Mouse (Mus musculus): ENCODE results near the gene Fkbpl. TPM values are rescaled to one million over a fixed set of nuclear protein-coding genes. Genes with fewer than 3 reads are reported as not detected.

Fkbpl gene
- polyA plus RNA-seq, 1 experiment = 6.7 TPM

DNA sequence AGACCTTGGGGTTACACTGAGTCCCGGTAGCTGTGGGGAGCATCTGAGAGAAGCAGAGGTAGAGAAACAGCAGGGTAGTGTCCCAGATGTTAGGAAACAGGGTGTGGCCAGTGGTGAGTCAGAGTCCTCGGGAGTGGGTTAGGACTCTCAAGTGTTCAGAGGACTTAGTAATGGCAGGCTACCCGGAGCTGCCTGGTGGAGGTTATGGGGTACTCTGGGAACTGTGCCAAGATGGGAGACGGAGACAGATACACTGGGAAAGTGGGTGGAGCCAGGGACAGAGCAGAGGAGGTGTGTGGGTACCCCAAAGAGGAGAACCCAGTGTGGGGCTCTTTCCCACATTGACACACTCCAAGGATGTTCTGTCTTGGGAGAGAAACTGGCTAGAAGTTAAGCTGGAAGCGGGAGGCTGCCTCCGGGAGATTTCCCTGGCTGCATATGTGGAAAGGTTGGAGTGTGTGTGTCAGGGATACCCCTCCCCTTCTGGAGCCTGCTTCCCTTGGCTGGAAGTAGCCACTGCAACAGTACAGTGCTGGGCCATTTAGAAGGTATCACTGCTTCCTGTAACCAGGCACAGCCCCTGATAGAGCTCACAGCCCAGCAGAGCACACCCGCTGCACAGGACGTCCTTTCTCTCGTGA lies 39.8 kb downstream of the Fkbpl start:
- no peak for DNase-seq (ENCODE audit: extremely low spot score in 1 of 2, low spot score in 1 of 2)

DNA sequence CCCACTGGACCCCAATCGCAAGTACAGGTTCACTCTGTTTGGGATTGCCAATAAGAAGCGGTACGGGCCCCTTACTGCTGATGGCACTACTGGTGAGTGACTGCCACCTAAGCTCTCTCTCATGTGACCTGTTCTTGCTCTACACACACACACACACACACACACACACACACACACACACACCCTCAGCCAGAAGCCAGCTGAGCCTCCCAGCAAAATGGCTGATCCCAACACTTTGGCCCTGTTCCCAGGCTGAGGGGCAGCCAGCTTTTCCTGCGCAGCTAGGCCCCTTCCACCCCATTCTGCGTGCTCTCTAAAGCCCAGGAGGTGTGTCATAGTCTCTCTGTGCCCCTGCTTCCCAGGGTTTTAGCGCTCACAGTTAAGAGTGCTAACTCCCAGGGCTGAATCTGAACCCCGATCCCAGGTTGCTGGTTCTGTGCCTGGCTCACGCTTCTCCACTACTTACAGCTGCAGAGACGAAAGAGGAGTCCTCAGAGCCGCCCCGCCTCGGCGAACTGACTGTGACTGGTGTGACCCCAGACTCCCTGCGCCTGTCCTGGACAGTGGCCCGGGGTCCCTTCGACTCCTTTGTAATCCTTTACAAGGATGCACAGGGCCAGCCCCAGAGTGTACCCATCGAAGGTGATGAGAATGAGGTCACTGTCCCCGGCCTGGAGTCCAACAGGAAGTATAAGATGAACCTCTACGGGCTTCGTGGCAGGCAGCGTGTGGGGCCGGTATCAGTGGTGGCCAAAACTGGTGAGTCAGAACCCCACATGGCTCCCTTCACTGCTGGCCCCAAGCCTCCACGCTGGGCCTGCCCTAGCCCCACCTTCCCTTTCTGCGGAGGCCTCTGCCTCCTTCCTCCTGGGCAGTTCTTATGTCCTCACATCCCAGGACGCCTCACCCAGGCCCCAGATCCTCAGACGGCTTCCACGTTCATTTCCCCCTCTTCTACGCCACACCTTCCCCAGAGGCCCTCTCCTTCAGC lies 40.9 kb downstream of the Fkbpl start:
- no peak for DNase-seq (ENCODE audit: extremely low spot score in 1 of 2, low spot score in 1 of 2)

DNA sequence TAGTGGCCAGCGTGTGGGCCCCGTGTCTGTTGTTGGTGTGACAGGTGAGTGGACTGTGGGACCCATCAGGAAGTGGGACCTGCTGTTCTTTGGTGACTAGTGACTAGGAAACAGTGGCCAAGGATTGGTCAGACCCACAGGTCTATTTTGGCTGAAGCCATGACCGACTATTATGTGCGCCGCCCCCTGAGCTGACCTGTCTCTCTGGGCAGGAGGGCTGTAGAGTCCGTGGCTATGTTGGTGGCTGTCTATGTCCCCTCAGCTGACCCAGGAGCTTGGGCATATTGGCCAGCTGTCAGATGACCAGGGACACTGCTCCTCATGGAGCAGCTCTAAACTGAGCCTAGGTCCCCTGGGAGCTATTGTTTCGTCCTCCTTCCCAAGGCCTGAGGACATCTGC lies 44.3 kb downstream of the Fkbpl start:
- DNase-seq (ENCODE audit: extremely low spot score in 1 of 2, low spot score in 1 of 2) = no peak

DNA sequence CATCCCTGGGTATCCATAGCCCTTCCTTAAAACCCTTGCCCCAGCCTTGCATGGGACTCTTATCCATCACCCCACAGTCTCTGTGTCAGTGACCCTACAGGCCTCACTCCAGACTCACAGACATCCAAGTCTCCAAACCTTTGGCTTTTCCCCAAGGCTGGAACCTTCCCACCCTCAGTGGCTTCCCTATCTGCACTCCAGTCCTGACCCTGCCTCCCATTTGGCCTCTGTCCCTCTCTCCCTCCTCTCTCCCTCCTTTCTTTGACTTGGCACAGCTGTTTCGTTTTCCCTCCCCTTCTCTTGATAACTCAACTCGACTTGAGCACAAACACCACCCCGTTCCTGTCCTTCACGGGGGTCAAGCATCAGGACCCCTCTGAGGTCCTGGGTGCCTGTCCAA lies 45.9 kb downstream of the Fkbpl start:
- no peak for DNase-seq (ENCODE audit: extremely low spot score in 1 of 2, low spot score in 1 of 2)

DNA sequence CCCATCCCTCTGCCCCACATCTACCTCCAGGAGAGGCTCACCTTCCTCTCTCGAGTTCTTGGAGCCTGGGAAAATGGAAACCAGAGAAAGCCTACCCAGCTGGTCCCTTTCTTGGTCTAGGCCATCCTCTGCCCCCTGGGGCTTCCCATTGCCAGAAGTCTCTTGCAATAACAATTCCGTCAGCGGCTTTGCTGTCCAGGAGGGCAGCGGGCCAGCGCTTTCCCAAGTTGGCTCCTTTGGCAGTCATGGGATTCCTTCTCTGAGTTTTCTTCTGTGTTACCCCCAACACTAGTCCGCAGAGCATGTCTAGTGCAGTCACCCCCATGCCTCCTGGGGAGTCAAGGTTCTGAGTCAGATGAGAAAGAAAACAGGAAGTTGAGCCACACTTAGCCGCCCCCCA lies 48.3 kb downstream of the Fkbpl start:
- no peak for DNase-seq (ENCODE audit: extremely low spot score in 1 of 2, low spot score in 1 of 2)

Other genes starting within 250 kb of the Fkbpl start
- 10.7 and 11.1 TPM in 2 replicates for gene BC051142, start 245.9 kb upstream of the Fkbpl start, polyA plus RNA-seq (2012; rRNA removed)
- gene Btnl4, start 167.4 kb upstream of the Fkbpl start, polyA plus RNA-seq (2012; rRNA removed) = not detected in 2 replicates
- gene Btnl6, start 127.4 kb upstream of the Fkbpl start, polyA plus RNA-seq (2012; rRNA removed) = not detected in 2 replicates
- 6.2 and 7.2 TPM in 2 replicates for gene Notch4, start 80.5 kb upstream of the Fkbpl start, polyA plus RNA-seq (2012; rRNA removed)
- 2.8 and 3.4 TPM in 2 replicates for gene Gpsm3, start 55.0 kb upstream of the Fkbpl start, polyA plus RNA-seq (2012; rRNA removed)
- gene Pbx2, start 53.5 kb upstream of the Fkbpl start, polyA plus RNA-seq (2012; rRNA removed) = 67.0 and 71.3 TPM in 2 replicates
- 2.1 TPM in 2 replicates for gene Ager, start 46.9 kb upstream of the Fkbpl start, polyA plus RNA-seq (2012; rRNA removed)
- 127 and 145 TPM in 2 replicates for gene Rnf5, start 41.1 kb upstream of the Fkbpl start, polyA plus RNA-seq (2012; rRNA removed)
- gene Agpat1, start 40.5 kb upstream of the Fkbpl start, polyA plus RNA-seq (2012; rRNA removed) = 204 and 229 TPM in 2 replicates
- gene Egfl8, start 28.8 kb upstream of the Fkbpl start, polyA plus RNA-seq (2012; rRNA removed) = 9.7 and 10.5 TPM in 2 replicates
- gene Ppt2, start 16.3 kb upstream of the Fkbpl start, polyA plus RNA-seq (2012; rRNA removed) = 41.9 and 43.0 TPM in 2 replicates
- 150 and 179 TPM in 2 replicates for gene Prrt1, start 15.2 kb upstream of the Fkbpl start, polyA plus RNA-seq (2012; rRNA removed)
- 57.7 and 59.6 TPM in 2 replicates for gene Atf6b, start 2.4 kb downstream of the Fkbpl start, polyA plus RNA-seq (2012; rRNA removed)
- 1.6 TPM in 2 replicates for gene Tnxb, start 25.8 kb downstream of the Fkbpl start, polyA plus RNA-seq (2012; rRNA removed)
- 18.8 and 22.8 TPM in 2 replicates for gene C4b, start 99.1 kb downstream of the Fkbpl start, polyA plus RNA-seq (2012; rRNA removed)
- gene Cyp21a1, start 159.8 kb downstream of the Fkbpl start, polyA plus RNA-seq (2012; rRNA removed) = 0.04 TPM in 1 of 2 replicates, not detected in the other
- gene Stk19, start 192.2 kb downstream of the Fkbpl start, polyA plus RNA-seq (2012; rRNA removed) = 71.8 and 77.6 TPM in 2 replicates
- gene Dxo, start 192.3 kb downstream of the Fkbpl start, polyA plus RNA-seq (2012; rRNA removed) = 47.3 and 56.4 TPM in 2 replicates
- gene Skiv2l, start 205.4 kb downstream of the Fkbpl start, polyA plus RNA-seq (2012; rRNA removed) = 72.8 and 77.5 TPM in 2 replicates
- 60.8 and 66.2 TPM in 2 replicates for gene Nelfe, start 205.6 kb downstream of the Fkbpl start, polyA plus RNA-seq (2012; rRNA removed)
- gene Cfb, start 217.8 kb downstream of the Fkbpl start, polyA plus RNA-seq (2012; rRNA removed) = 0.29 and 0.44 TPM in 2 replicates
- 7.5 and 8.8 TPM in 2 replicates for gene Zbtb12, start 234.7 kb downstream of the Fkbpl start, polyA plus RNA-seq (2012; rRNA removed)
- 0.08 TPM in 1 of 2 replicates, not detected in the other for gene Gm20547, start 237.3 kb downstream of the Fkbpl start, polyA plus RNA-seq (2012; rRNA removed)

Data from frontal cortex, adult 2 months (tissue).